Mouse (Mus musculus): ENCODE measurements at regions not wholly inside any gene's neighbourhood (a gene's known extent, or its start where the extent isn't known, plus 50 kb on each side); places are given as distances from the start of the nearest gene placed in this dataset.

GRCm38 (mm10) chr12:67290054-67290453 is 67.7 kb upstream of the Mdga2 start:
- TF ChIP-seq CHD2 (IDR thresholded peaks at IDR 0.05; ENCODE audit: low read depth, low read length), result no peak
- no peak for TF ChIP-seq MAFK (IDR thresholded peaks at IDR 0.05; ENCODE audit: insufficient read depth, low read depth, low read length)
- TF ChIP-seq ZC3H11A (IDR thresholded peaks at IDR 0.05; ENCODE audit: borderline replicate concordance, low read depth, low read length), result no peak
